Mouse (Mus musculus): ENCODE measurements around the gene Pabpc1l.

The Pabpc1l gene

GRCm38 (mm10) chr2:164089508-164089907, 64.3 kb downstream of the Pabpc1l start:
- no peak for DNase-seq

- no peak for DNase-seq
These were observed 68.9 kb downstream of the Pabpc1l start for GRCm38 (mm10) chr2:164094152-164094551.

DNA sequence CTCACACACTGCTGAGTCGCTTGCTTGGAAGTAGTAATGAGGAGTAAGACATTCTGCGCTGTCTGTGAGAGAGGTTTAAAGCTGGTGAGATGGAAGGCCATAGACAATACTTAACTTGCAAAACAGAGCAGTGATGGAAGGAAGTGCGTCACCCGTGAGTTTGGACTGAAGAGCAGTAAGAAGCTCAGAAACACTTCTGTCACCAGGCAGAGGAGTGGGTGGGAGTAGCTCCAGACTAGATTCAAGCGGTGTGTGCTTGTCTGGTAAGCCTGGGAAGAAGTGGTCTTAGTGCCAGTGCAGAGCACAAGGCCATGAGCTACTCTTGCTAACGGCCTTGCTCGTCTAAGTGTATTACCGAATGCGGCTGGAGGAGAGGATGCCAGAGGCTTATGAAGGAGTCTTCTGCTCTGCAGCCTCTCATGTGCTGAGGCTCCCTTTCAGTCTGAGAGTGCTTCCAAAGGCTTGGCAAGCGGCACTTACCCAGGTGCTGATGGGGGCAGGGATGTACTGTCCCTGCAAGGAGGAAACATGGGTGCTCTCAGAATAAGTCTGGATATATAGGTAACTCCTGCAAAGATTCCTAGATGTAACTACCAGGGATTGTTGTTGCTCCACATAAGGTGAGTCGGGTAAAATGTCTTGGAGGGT, 73.5 kb downstream of the Pabpc1l start:
- DNase-seq, result no peak

All from kidney, postnatal 10 days (tissue).